Mouse (Mus musculus) heart, embryonic 11.5 days (tissue): Measurements from ENCODE around the gene Gm3543. TPM values are rescaled to one million over a fixed set of nuclear protein-coding genes. Genes with fewer than 3 reads are reported as not detected.
"Not testable (repeated sequence)": the region's sequence is repeated elsewhere in the genome, so short reads cannot be mapped to it uniquely, and the experiment has no call there.

Experiments used
- ATAC-seq: fragments of 200-750 bp; cut with Nextera tagmentation; replicated peaks from 2 replicates; pipeline ENCODE4 v1.8.0; 2017; ENCODE audit warnings: moderate library complexity; ENCODE audit not compliant: insufficient number of reproducible peaks, low FRiP score, low TSS enrichment
- H3K27ac ChIP-seq: fragments of 300-500 bp; sonication (generic); 2 replicates; pipeline ENCODE4 v1.5.1; 2014; ENCODE audit warnings: mild to moderate bottlenecking, low read depth, low read length
- H3K27me3 ChIP-seq: fragments of 300-500 bp; sonication (generic); 2 replicates; pipeline ENCODE4 v1.6.1; 2014; ENCODE audit warnings: mild to moderate bottlenecking, low read length, mixed read lengths; ENCODE audit not compliant: control insufficient read depth, insufficient read depth
- H3K36me3 ChIP-seq: fragments of 300-500 bp; sonication (generic); 2 replicates; pipeline ENCODE4 v1.6.1; 2014; ENCODE audit warnings: mild to moderate bottlenecking, low read length, moderate library complexity, mixed read lengths; ENCODE audit not compliant: control insufficient read depth, insufficient read depth
- H3K4me1 ChIP-seq: fragments of 300-500 bp; sonication (generic); 2 replicates; pipeline ENCODE4 v1.6.1; 2014; ENCODE audit warnings: low read length; ENCODE audit not compliant: control insufficient read depth, insufficient read depth
- H3K4me2 ChIP-seq: fragments of 300-500 bp; sonication (generic); 2 replicates; pipeline ENCODE4 v1.6.1; 2014; ENCODE audit warnings: mild to moderate bottlenecking, moderate library complexity
- H3K4me3 ChIP-seq: fragments of 300-500 bp; sonication (generic); 2 replicates; pipeline ENCODE4 v1.5.1; 2014; ENCODE audit warnings: low read depth, low read length
- H3K9ac ChIP-seq: fragments of 300-500 bp; sonication (generic); 2 replicates; pipeline ENCODE4 v1.6.1; 2014; ENCODE audit warnings: mild to moderate bottlenecking, low read depth, low read length, moderate library complexity
- H3K9me3 ChIP-seq: fragments of 300-500 bp; sonication (generic); replicated peaks from 2 replicates; pipeline ENCODE4 v1.6.1; 2016; ENCODE audit warnings: low read length; ENCODE audit not compliant: control insufficient read depth
- WGBS: fragments of 180-500 bp; shearing (Covaris S2); extraction: QIAGEN DNeasy Blood & Tissue Kit; methylation state at CpG from one replicate; pipeline ENCODE4 v1.1.7; 2014; ENCODE audit not compliant: insufficient replicate concordance; 5-methylcytosine and 5-hydroxymethylcytosine counted together
- polyA plus RNA-seq: library from polyadenylated mRNA; unstranded; fragments of >200 nt; fragmentation: Nextera tagmentation; extraction: Ambion mirVana; gene quantifications from 2 replicates; pipeline ENCODE4 v1.2.1, GENCODE M21; 2014

Gene Gm3543
- not detected in 2 replicates for polyA plus RNA-seq

GRCm38 (mm10) chr14:41983225-41983624 is at the start of gene Gm3543:
Gene Gm3543, minus strand, starts transcription at chr14:41983325.
- not testable (repeated sequence) for H3K27ac ChIP-seq, H3K4me1 ChIP-seq, H3K9me3 ChIP-seq, H3K4me2 ChIP-seq, ATAC-seq, H3K36me3 ChIP-seq, H3K4me3 ChIP-seq, H3K27me3 ChIP-seq, H3K9ac ChIP-seq
- WGBS: 60% methylated on average over 1 of the region's 1 CpGs

GRCm38 (mm10) chr14:41968596-41968995 is 14.5 kb downstream of the Gm3543 start:
- not testable (repeated sequence) for ATAC-seq, H3K9ac ChIP-seq, H3K27ac ChIP-seq, H3K4me3 ChIP-seq, H3K36me3 ChIP-seq, H3K27me3 ChIP-seq, H3K4me1 ChIP-seq, H3K4me2 ChIP-seq, H3K9me3 ChIP-seq
- WGBS: 61% methylated on average over 3 of the region's 3 CpGs

- H3K27ac ChIP-seq, H3K4me2 ChIP-seq, H3K27me3 ChIP-seq, H3K4me1 ChIP-seq, ATAC-seq, H3K9me3 ChIP-seq, H3K9ac ChIP-seq, H3K36me3 ChIP-seq, H3K4me3 ChIP-seq: not testable (repeated sequence)
- WGBS: 88% methylated on average over 1 of the region's 1 CpGs
Measured at GRCm38 (mm10) chr14:41967827-41968226, 15.3 kb downstream of the Gm3543 start, which contains the start of gene Gm6401. Gene Gm6401, minus strand, starts transcription at chr14:41967927.

GRCm38 (mm10) chr14:41964095-41964494 is 19.0 kb downstream of the Gm3543 start:
- H3K4me3 ChIP-seq, ATAC-seq, H3K4me1 ChIP-seq, H3K4me2 ChIP-seq, H3K36me3 ChIP-seq, H3K9ac ChIP-seq, H3K9me3 ChIP-seq, H3K27ac ChIP-seq, H3K27me3 ChIP-seq: not testable (repeated sequence)
- WGBS: 63% methylated on average over 4 of the region's 4 CpGs

GRCm38 (mm10) chr14:41943695-41944094 is 39.4 kb downstream of the Gm3543 start, which contains the start of gene 1700024B05Rik:
Gene 1700024B05Rik, plus strand, starts transcription at chr14:41943995.
- 72% methylated on average over 1 of the region's 2 CpGs for WGBS
- not testable (repeated sequence) for H3K27me3 ChIP-seq, H3K9me3 ChIP-seq, H3K4me3 ChIP-seq, H3K36me3 ChIP-seq, H3K4me2 ChIP-seq, H3K4me1 ChIP-seq, H3K9ac ChIP-seq, ATAC-seq, H3K27ac ChIP-seq

Other genes starting within 250 kb of the Gm3543 start
- gene Gm7929, start 232.7 kb downstream of the Gm3543 start, polyA plus RNA-seq: not detected in 2 replicates
- not detected in 2 replicates for gene Gm47189, start 210.9 kb downstream of the Gm3543 start, polyA plus RNA-seq
- gene Gm7980, start 76.0 kb downstream of the Gm3543 start, polyA plus RNA-seq: not detected in 2 replicates
- not detected in 2 replicates for gene 1700049E17Rik1, start 58.4 kb downstream of the Gm3543 start, polyA plus RNA-seq
- not detected in 2 replicates for gene 1700024B05Rik, start 39.3 kb downstream of the Gm3543 start, polyA plus RNA-seq
- gene Gm6401, start 15.4 kb downstream of the Gm3543 start, polyA plus RNA-seq: not detected in 2 replicates
- gene Gm7951, start 134.0 kb upstream of the Gm3543 start, polyA plus RNA-seq: not detected in 2 replicates
- not detected in 2 replicates for gene Gm17027, start 179.3 kb upstream of the Gm3543 start, polyA plus RNA-seq
- not detected in 2 replicates for gene Gm3573, start 207.5 kb upstream of the Gm3543 start, polyA plus RNA-seq